Mouse (Mus musculus): ENCODE data around the gene Trim65. TPM values are rescaled to one million over a fixed set of nuclear protein-coding genes. Genes with fewer than 3 reads are reported as not detected.

The Trim65 gene
- polyA plus RNA-seq, 1 experiment from 2014 or later = 2.5 TPM

GRCm38 (mm10) chr11:116145481-116146293, 14.8 kb upstream of the Trim65 start:
- no peak overlapping the region for H3K4me3 ChIP-seq (ENCODE audit: low read depth, low read length)

GRCm38 (mm10) chr11:116143468-116143867, 12.5 kb upstream of the Trim65 start:
- no peak overlapping the region for H3K27ac ChIP-seq (ENCODE audit: low read depth, low read length)
- 91% methylated on average over 3 of the region's 3 CpGs for WGBS

More at GRCm38 (mm10) chr11:116145481-116146293, 14.8 kb upstream of the Trim65 start:
- no peaks in the 10 kb centered on the region for H3K4me1 ChIP-seq (replicated peaks; ENCODE audit: control insufficient read depth, insufficient read depth, low read length)
- no peak overlapping the region for H3K4me2 ChIP-seq (replicated peaks; ENCODE audit: low read depth, low read length)
- 53% methylated on average over 18 of the region's 18 CpGs for WGBS
- H3K9me3 ChIP-seq (ENCODE audit: control insufficient read depth, low read length) = no peaks in the 10 kb centered on the region
- H3K36me3 ChIP-seq (ENCODE audit: control insufficient read depth, insufficient read depth, low read length) = peaks cover 9% of the 10 kb centered on the region; the same call in 1 of the 2 replicates
- DNase-seq (ENCODE audit: low spot score) (no peak), ATAC-seq (ENCODE audit: low FRiP score) (no peak)
- no peak overlapping the region for H3K9ac ChIP-seq (ENCODE audit: low read depth, low read length)
- H3K27ac ChIP-seq (ENCODE audit: low read depth, low read length) = no peak overlapping the region
- H3K27me3 ChIP-seq (ENCODE audit: control insufficient read depth, insufficient read depth, low read length) = no peaks in the 10 kb centered on the region

GRCm38 (mm10) chr11:116142211-116142991, 11.5 kb upstream of the Trim65 start:
- H3K9ac ChIP-seq (ENCODE audit: low read depth, low read length) = no peak overlapping the region
- H3K36me3 ChIP-seq (ENCODE audit: control insufficient read depth, insufficient read depth, low read length) = peaks cover 6% of the 10 kb centered on the region; the same call in 1 of the 2 replicates
- no peak overlapping the region for H3K4me2 ChIP-seq (replicated peaks; ENCODE audit: low read depth, low read length)
- no peak for DNase-seq (ENCODE audit: low spot score)
- ATAC-seq (ENCODE audit: low FRiP score) = no peak
- no peaks in the 10 kb centered on the region; the same call in 1 of the 2 replicates for H3K4me1 ChIP-seq (replicated peaks; ENCODE audit: control insufficient read depth, insufficient read depth, low read length)
- no peaks in the 10 kb centered on the region for H3K9me3 ChIP-seq (ENCODE audit: control insufficient read depth, low read length)
- WGBS = 72% methylated on average over 10 of the region's 10 CpGs
- no peaks in the 10 kb centered on the region for H3K27me3 ChIP-seq (ENCODE audit: control insufficient read depth, insufficient read depth, low read length)
- H3K4me3 ChIP-seq (ENCODE audit: low read depth, low read length) = no peak overlapping the region
- H3K27ac ChIP-seq (ENCODE audit: low read depth, low read length) = no peak overlapping the region

More at GRCm38 (mm10) chr11:116143468-116143867, 12.5 kb upstream of the Trim65 start:
- no peaks in the 10 kb centered on the region for H3K9me3 ChIP-seq (ENCODE audit: control insufficient read depth, low read length)
- no peaks in the 10 kb centered on the region for H3K4me1 ChIP-seq (replicated peaks; ENCODE audit: control insufficient read depth, insufficient read depth, low read length)
- H3K36me3 ChIP-seq (ENCODE audit: control insufficient read depth, insufficient read depth, low read length) = peaks cover 6% of the 10 kb centered on the region; the same call in 1 of the 2 replicates
- DNase-seq (ENCODE audit: low spot score) = no peak
- H3K4me2 ChIP-seq (replicated peaks; ENCODE audit: low read depth, low read length) = no peak overlapping the region
- no peak overlapping the region for H3K9ac ChIP-seq (ENCODE audit: low read depth, low read length)
- no peaks in the 10 kb centered on the region for H3K27me3 ChIP-seq (ENCODE audit: control insufficient read depth, insufficient read depth, low read length)
- H3K4me3 ChIP-seq (ENCODE audit: low read depth, low read length) = no peak overlapping the region
- ATAC-seq (ENCODE audit: low FRiP score) = no peak

GRCm38 (mm10) chr11:116138468-116139138, 7.7 kb upstream of the Trim65 start, which contains the start of gene Mrpl38:
Gene Mrpl38, minus strand, starts transcription at chr11:116138868.
- Histone ChIP-seq H3K27me3 (ENCODE audit: control insufficient read depth, insufficient read depth, low read length) (no peaks in the 10 kb centered on the region), H3K9me3 (ENCODE audit: control insufficient read depth, low read length) (no peaks in the 10 kb centered on the region), H3K9ac (ENCODE audit: low read depth, low read length) (peak within 1 kb of the TSS; percentile 83), H3K27ac (ENCODE audit: low read depth, low read length) (peak within 1 kb of the TSS; percentile 56), H3K36me3 (ENCODE audit: control insufficient read depth, insufficient read depth, low read length) (0 out of 2 replicates have a peak, but pooled peaks cover 6% of the 10 kb centered on the region), H3K4me2 (replicated peaks; ENCODE audit: low read depth, low read length) (peak within 1 kb of the TSS; percentile 65), H3K4me1 (replicated peaks; ENCODE audit: control insufficient read depth, insufficient read depth, low read length) (no peaks in the 10 kb centered on the region; the same call in 1 of the 2 replicates), H3K4me3 (ENCODE audit: low read depth, low read length) (peak within 1 kb of the TSS; percentile 95)
- peak; percentile 96 for ATAC-seq (ENCODE audit: low FRiP score)
- peak; percentile 93 for DNase-seq (ENCODE audit: low spot score)
- WGBS = under 1% methylated on average over 52 of the region's 60 CpGs

- DNase-seq (ENCODE audit: low spot score) (no peak), ATAC-seq (ENCODE audit: low FRiP score) (no peak)
- H3K9ac ChIP-seq (ENCODE audit: low read depth, low read length) = peak overlapping the region; percentile 83
- WGBS = 2% methylated on average over 20 of the region's 20 CpGs
- H3K36me3 ChIP-seq (ENCODE audit: control insufficient read depth, insufficient read depth, low read length) = 0 out of 2 replicates have a peak, but pooled peaks cover 4% of the 10 kb centered on the region
- peak overlapping the region; percentile 95 for H3K4me3 ChIP-seq (ENCODE audit: low read depth, low read length)
- no peak overlapping the region for H3K27ac ChIP-seq (ENCODE audit: low read depth, low read length)
- peak overlapping the region; percentile 65 for H3K4me2 ChIP-seq (replicated peaks; ENCODE audit: low read depth, low read length)
- H3K27me3 ChIP-seq (ENCODE audit: control insufficient read depth, insufficient read depth, low read length) = no peaks in the 10 kb centered on the region
- no peaks in the 10 kb centered on the region for H3K9me3 ChIP-seq (ENCODE audit: control insufficient read depth, low read length)
- H3K4me1 ChIP-seq (replicated peaks; ENCODE audit: control insufficient read depth, insufficient read depth, low read length) = no peaks in the 10 kb centered on the region; the same call in 1 of the 2 replicates
Measured at GRCm38 (mm10) chr11:116138096-116138467, 7.2 kb upstream of the Trim65 start.

- no peak for DNase-seq (ENCODE audit: low spot score)
- no peaks in the 10 kb centered on the region; the same call in 1 of the 2 replicates for H3K4me1 ChIP-seq (replicated peaks; ENCODE audit: control insufficient read depth, insufficient read depth, low read length)
- H3K36me3 ChIP-seq (ENCODE audit: control insufficient read depth, insufficient read depth, low read length) = 0 out of 2 replicates have a peak, but pooled peaks cover 10% of the 10 kb centered on the region
- no peaks in the 10 kb centered on the region for H3K9me3 ChIP-seq (ENCODE audit: control insufficient read depth, low read length)
- 89% methylated on average over 10 of the region's 10 CpGs for WGBS
- no peaks in the 10 kb centered on the region for H3K27me3 ChIP-seq (ENCODE audit: control insufficient read depth, insufficient read depth, low read length)
- H3K27ac ChIP-seq (ENCODE audit: low read depth, low read length) = no peak overlapping the region
- no peak overlapping the region for H3K4me2 ChIP-seq (replicated peaks; ENCODE audit: low read depth, low read length)
- no peak overlapping the region for H3K9ac ChIP-seq (ENCODE audit: low read depth, low read length)
- no peak for ATAC-seq (ENCODE audit: low FRiP score)
- H3K4me3 ChIP-seq (ENCODE audit: low read depth, low read length) = no peak overlapping the region
Measured at GRCm38 (mm10) chr11:116134171-116134570, 3.2 kb upstream of the Trim65 start.

GRCm38 (mm10) chr11:116133497-116133896, 2.6 kb upstream of the Trim65 start:
- no peak overlapping the region for H3K4me3 ChIP-seq (ENCODE audit: low read depth, low read length)
- H3K4me1 ChIP-seq (replicated peaks; ENCODE audit: control insufficient read depth, insufficient read depth, low read length) = no peaks in the 10 kb centered on the region; the same call in 1 of the 2 replicates
- H3K9me3 ChIP-seq (ENCODE audit: control insufficient read depth, low read length) = no peaks in the 10 kb centered on the region
- DNase-seq (ENCODE audit: low spot score) (no peak), ATAC-seq (ENCODE audit: low FRiP score) (no peak)
- H3K27ac ChIP-seq (ENCODE audit: low read depth, low read length) = no peak overlapping the region
- H3K36me3 ChIP-seq (ENCODE audit: control insufficient read depth, insufficient read depth, low read length) = 0 out of 2 replicates have a peak, but pooled peaks cover 10% of the 10 kb centered on the region
- H3K9ac ChIP-seq (ENCODE audit: low read depth, low read length) = no peak overlapping the region
- no peak overlapping the region for H3K4me2 ChIP-seq (replicated peaks; ENCODE audit: low read depth, low read length)
- H3K27me3 ChIP-seq (ENCODE audit: control insufficient read depth, insufficient read depth, low read length) = no peaks in the 10 kb centered on the region
- WGBS = 73% methylated on average over 5 of the region's 5 CpGs

Measured in hindbrain, embryonic 11.5 days (tissue).